Mouse (Mus musculus) urinary bladder, postnatal 4 days (tissue): Measurements from ENCODE around the gene Klhl11.

Experiments used
- DNase-seq, 2 experiments: peaks; one replicate each; pipeline ENCODE4 v3.0.0; 2021 to 2022; ENCODE audit warnings: low spot score in 2 of 2

The Klhl11 gene

GRCm38 (mm10) chr11:100471352-100472196 lies 967 bp downstream of the Klhl11 start:
- DNase-seq = no peak

GRCm38 (mm10) chr11:100465833-100466232 lies 6.7 kb downstream of the Klhl11 start:
- no peak for DNase-seq

- no peak for DNase-seq
Observed at GRCm38 (mm10) chr11:100465229-100465792, 7.2 kb downstream of the Klhl11 start.

- no peak for DNase-seq
Observed at GRCm38 (mm10) chr11:100462699-100463098, 9.8 kb downstream of the Klhl11 start.

- no peak for DNase-seq
Observed at GRCm38 (mm10) chr11:100457711-100458110, 14.8 kb downstream of the Klhl11 start.

GRCm38 (mm10) chr11:100457247-100457646 lies 15.3 kb downstream of the Klhl11 start:
- no peak for DNase-seq

- no peak for DNase-seq
Observed at GRCm38 (mm10) chr11:100442625-100443024, 29.9 kb downstream of the Klhl11 start.

GRCm38 (mm10) chr11:100441797-100442196 lies 30.7 kb downstream of the Klhl11 start, which contains the start of the genes Nt5c3b and Klhl10:
Gene Nt5c3b (minus strand): TSS chr11:100441808.
Gene Klhl10 (plus strand): TSS chr11:100441917.
- no peak for DNase-seq

GRCm38 (mm10) chr11:100440691-100441522 lies 31.6 kb downstream of the Klhl11 start:
- peak; percentile 83 to 85 for DNase-seq

- no peak for DNase-seq
Observed at GRCm38 (mm10) chr11:100437901-100438300, 34.6 kb downstream of the Klhl11 start.

GRCm38 (mm10) chr11:100435678-100436246 lies 36.8 kb downstream of the Klhl11 start:
- no peak for DNase-seq

GRCm38 (mm10) chr11:100432002-100432401 lies 40.5 kb downstream of the Klhl11 start:
- no peak for DNase-seq

GRCm38 (mm10) chr11:100430052-100430451 lies 42.5 kb downstream of the Klhl11 start:
- no peak for DNase-seq

GRCm38 (mm10) chr11:100428612-100429199 lies 43.8 kb downstream of the Klhl11 start:
- DNase-seq = peak in 1 of 2 experiments; percentile 72

- no peak for DNase-seq
Observed at GRCm38 (mm10) chr11:100426820-100427219, 45.7 kb downstream of the Klhl11 start.

GRCm38 (mm10) chr11:100425851-100426250 lies 46.7 kb downstream of the Klhl11 start:
- peak; percentile 66 to 77 for DNase-seq

GRCm38 (mm10) chr11:100423836-100424235 lies 48.7 kb downstream of the Klhl11 start:
- DNase-seq = no peak

GRCm38 (mm10) chr11:100421537-100421936 lies 51.0 kb downstream of the Klhl11 start:
- no peak for DNase-seq

GRCm38 (mm10) chr11:100414914-100415822 lies 57.4 kb downstream of the Klhl11 start, which contains the start of gene Fkbp10:
Gene Fkbp10 (plus strand): TSS chr11:100415697.
- DNase-seq = peak; percentile 79 to 81
